Mouse (Mus musculus): ENCODE measurements at regions not wholly inside any gene's neighbourhood (a gene's known extent, or its start where the extent isn't known, plus 50 kb on each side); places are given as distances from the start of the nearest gene placed in this dataset.

DNA sequence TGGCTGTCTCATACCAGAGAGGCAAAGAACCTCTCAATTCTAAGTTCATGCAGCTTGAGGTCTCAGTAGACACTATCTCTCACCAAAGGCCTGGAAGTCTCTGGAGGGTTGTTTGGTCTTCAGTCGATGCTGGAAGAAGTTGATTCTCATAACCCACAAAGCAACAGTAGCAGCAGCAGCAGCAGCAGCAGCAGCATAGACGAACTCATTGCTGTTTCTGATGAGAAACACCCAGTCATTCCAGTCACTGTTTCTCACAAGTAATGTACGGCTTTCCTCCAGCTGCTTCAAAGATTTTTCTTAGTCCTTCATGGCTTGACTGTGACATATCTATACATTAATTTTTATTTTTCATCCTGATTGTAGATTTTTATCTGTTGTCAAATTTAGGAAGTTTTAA, 298.1 kb upstream of the Hnrnpa3 start:
- TF ChIP-seq MAX (IDR thresholded peaks at IDR 0.05; ENCODE audit: low read length): no peak
- no peak for TF ChIP-seq MAFK (IDR thresholded peaks at IDR 0.05; ENCODE audit: borderline replicate concordance, low read depth, low read length)
- no peak for TF ChIP-seq KAT2A (conservative IDR thresholded peaks at IDR 0.05; ENCODE audit: low read depth, low read length)
- no peak for TF ChIP-seq JUND (IDR thresholded peaks at IDR 0.05; ENCODE audit: low read depth, low read length)
- no peak for TF ChIP-seq GATA1 (IDR thresholded peaks at IDR 0.05; ENCODE audit: low read depth, low read length)
- no peak for TF ChIP-seq CTCF (IDR thresholded peaks at IDR 0.05 in 2 of 3, conservative IDR thresholded peaks at IDR 0.05 in 1 of 3; ENCODE audit: control insufficient read depth in 1 of 3, insufficient read depth in 1 of 3, low read depth in 2 of 3, low read length in 3 of 3, poor library complexity in 1 of 3, severe bottlenecking in 1 of 3)
- no peak for TF ChIP-seq CHD2 (IDR thresholded peaks at IDR 0.05; ENCODE audit: low read length)
- TF ChIP-seq E2F4 (IDR thresholded peaks at IDR 0.05; ENCODE audit: borderline replicate concordance, low read depth, low read length): no peak
- no peak for TF ChIP-seq ZC3H11A (IDR thresholded peaks at IDR 0.05; ENCODE audit: low read depth, low read length)
- no peak for TF ChIP-seq POLR2AphosphoS2 (IDR thresholded peaks at IDR 0.05; ENCODE audit: low read length)
- no peak for TF ChIP-seq SMC3 (IDR thresholded peaks at IDR 0.05; ENCODE audit: low read depth, low read length)
- TF ChIP-seq EP300 (IDR thresholded peaks at IDR 0.05; ENCODE audit: low read depth in 1 of 2, low read length in 2 of 2): no peak
- no peak for TF ChIP-seq USF2 (IDR thresholded peaks at IDR 0.05; ENCODE audit: borderline replicate concordance in 1 of 2, insufficient read depth in 1 of 2, low read depth in 1 of 2, low read length in 2 of 2)
- TF ChIP-seq NELFE (IDR thresholded peaks at IDR 0.05; ENCODE audit: low read depth, low read length): no peak

Data from MEL (cell line).